Mouse (Mus musculus) intestine, postnatal 0 days (tissue): ENCODE measurements around the gene Slc37a4. TPM values are rescaled to one million over a fixed set of nuclear protein-coding genes. Genes with fewer than 3 reads are reported as not detected.

Experiments used
- ATAC-seq: fragments of 200-750 bp; cut with Nextera tagmentation; 2 replicates; pipeline ENCODE4 v1.8.0; 2017; ENCODE audit warnings: mild to moderate bottlenecking, moderate TSS enrichment, moderate library complexity
- H3K27ac ChIP-seq: fragments of 300-500 bp; sonication (generic); 2 replicates; pipeline ENCODE4 v1.5.1; 2014; ENCODE audit warnings: mild to moderate bottlenecking, low read depth, low read length, moderate library complexity
- H3K27me3 ChIP-seq: fragments of 300-500 bp; sonication (generic); replicated peaks from 2 replicates; pipeline ENCODE4 v1.6.1; 2014; ENCODE audit warnings: low read length, mixed read lengths; ENCODE audit not compliant: control insufficient read depth, insufficient read depth
- H3K36me3 ChIP-seq: fragments of 300-500 bp; sonication (generic); 2 replicates; pipeline ENCODE4 v1.6.1; 2014; ENCODE audit warnings: mild to moderate bottlenecking, moderate library complexity; ENCODE audit not compliant: control insufficient read depth, insufficient read depth
- H3K4me1 ChIP-seq: fragments of 300-500 bp; sonication (generic); replicated peaks from 2 replicates; pipeline ENCODE4 v1.6.1; 2014; ENCODE audit warnings: antibody characterized with exemption, low read length, mixed read lengths; ENCODE audit not compliant: control insufficient read depth, insufficient read depth
- H3K4me2 ChIP-seq: fragments of 300-500 bp; sonication (generic); replicated peaks from 2 replicates; pipeline ENCODE4 v1.6.1; 2014; ENCODE audit warnings: low read depth, mild to moderate bottlenecking, moderate library complexity
- H3K4me3 ChIP-seq: fragments of 300-500 bp; sonication (generic); 2 replicates; pipeline ENCODE4 v1.5.1; 2014; ENCODE audit warnings: low read depth, low read length
- H3K9ac ChIP-seq: fragments of 300-500 bp; sonication (generic); 2 replicates; pipeline ENCODE4 v1.6.1; 2014; ENCODE audit warnings: mild to moderate bottlenecking, low read depth, low read length
- H3K9me3 ChIP-seq: fragments of 300-500 bp; sonication (generic); 2 replicates; pipeline ENCODE4 v1.6.1; 2016; ENCODE audit warnings: mixed run types; ENCODE audit not compliant: control insufficient read depth
- CTCF ChIP-seq: sonication (generic); IDR thresholded peaks from 2 replicates; pipeline ENCODE4 v1.5.1; 2016; ENCODE audit warnings: low read depth, mild to moderate bottlenecking, control low read depth, antibody characterized with exemption, moderate library complexity
- WGBS: fragments of 180-500 bp; shearing (Covaris S2); extraction: QIAGEN DNeasy Blood & Tissue Kit; methylation state at CpG from one replicate; pipeline ENCODE4 v1.1.7; 2014; 5-methylcytosine and 5-hydroxymethylcytosine counted together
- polyA plus RNA-seq: library from polyadenylated mRNA; unstranded; fragments of >200 nt; fragmentation: Nextera tagmentation; extraction: Ambion mirVana; gene quantifications from 2 replicates; pipeline ENCODE4 v1.2.1, GENCODE M21; 2015

Slc37a4 gene
- polyA plus RNA-seq, 1 experiment from 2014 or later: 150 TPM

DNA sequence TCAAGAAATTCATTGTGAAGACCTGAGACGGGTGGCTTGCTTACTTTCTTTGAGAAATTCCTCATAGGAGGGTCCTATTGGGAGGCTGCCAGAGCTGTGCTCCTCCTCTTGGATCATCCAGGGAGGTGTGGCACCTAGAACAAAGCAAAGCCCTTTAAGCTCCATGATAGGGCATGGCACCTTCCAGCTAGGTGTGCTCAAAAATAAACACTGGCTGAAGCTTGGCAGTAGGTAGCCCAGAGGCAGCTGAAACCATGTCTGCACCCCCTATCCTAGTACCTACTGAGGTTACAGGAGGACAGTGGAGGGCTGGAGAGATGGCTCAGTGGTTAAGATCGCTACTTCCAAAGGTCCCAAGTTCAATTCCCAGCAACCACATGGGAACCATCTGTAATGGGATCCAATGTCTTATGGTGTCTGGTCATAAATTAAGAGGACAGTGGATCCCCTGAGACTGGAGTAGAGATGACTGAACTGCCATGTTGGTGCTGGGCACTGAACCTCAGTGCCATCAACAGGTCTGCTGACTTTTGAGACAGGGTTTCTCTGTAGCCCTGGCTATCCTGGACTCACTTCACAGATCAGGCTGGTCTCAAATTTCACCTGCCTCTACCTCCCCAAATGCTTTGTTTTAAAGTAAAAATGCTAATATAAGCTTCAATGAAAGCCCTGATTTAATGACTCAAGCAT lies 14.1 kb downstream of the Slc37a4 start:
- no peak overlapping the region for H3K9ac ChIP-seq
- no peak for TF ChIP-seq CTCF
- H3K4me3 ChIP-seq: no peak overlapping the region
- no peaks in the 10 kb centered on the region for H3K27me3 ChIP-seq
- H3K27ac ChIP-seq: no peak overlapping the region
- ATAC-seq: no peak
- H3K4me2 ChIP-seq: no peak overlapping the region
- H3K4me1 ChIP-seq: no peaks in the 10 kb centered on the region
- peaks cover 40% of the 10 kb centered on the region for H3K36me3 ChIP-seq
- H3K9me3 ChIP-seq: no peaks in the 10 kb centered on the region
- 66% methylated on average over 2 of the region's 2 CpGs for WGBS

- TF ChIP-seq CTCF: no peak
- H3K4me1 ChIP-seq: no peaks in the 10 kb centered on the region
- H3K36me3 ChIP-seq: peaks cover 44% of the 10 kb centered on the region
- no peak overlapping the region for H3K4me3 ChIP-seq
- 74% methylated on average over 1 of the region's 1 CpGs for WGBS
- H3K27ac ChIP-seq: no peak overlapping the region
- H3K27me3 ChIP-seq: no peaks in the 10 kb centered on the region
- no peak overlapping the region for H3K9ac ChIP-seq
- no peaks in the 10 kb centered on the region for H3K9me3 ChIP-seq
- H3K4me2 ChIP-seq: no peak overlapping the region
- ATAC-seq: no peak
Measured at GRCm38 (mm10) chr9:44411601-44412130, 15.0 kb downstream of the Slc37a4 start.

DNA sequence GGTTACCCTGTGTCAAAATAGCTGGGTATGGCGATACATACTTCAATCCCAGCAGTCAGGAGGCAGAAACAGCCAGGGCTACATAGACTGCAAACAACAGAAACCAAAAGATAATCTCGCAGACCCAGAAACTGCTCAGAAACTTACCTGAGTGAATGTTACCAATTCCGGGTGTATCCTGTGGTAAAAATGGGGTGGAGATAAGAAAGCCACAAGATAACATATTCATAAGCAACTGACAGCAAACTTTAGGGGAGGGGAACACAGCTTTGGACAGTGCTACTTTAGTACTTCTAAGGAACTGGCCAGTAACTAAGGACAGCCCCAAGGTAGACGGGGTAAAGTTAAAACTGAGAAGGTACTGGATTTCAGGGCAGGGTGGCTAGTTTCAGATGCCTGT lies 15.7 kb downstream of the Slc37a4 start:
- WGBS: 73% methylated on average over 4 of the region's 4 CpGs
- Histone ChIP-seq H3K36me3 (peaks cover 44% of the 10 kb centered on the region), H3K27me3 (no peaks in the 10 kb centered on the region), H3K4me1 (no peaks in the 10 kb centered on the region), H3K9ac (no peak overlapping the region), H3K9me3 (no peaks in the 10 kb centered on the region), H3K4me2 (no peak overlapping the region), H3K4me3 (no peak overlapping the region), H3K27ac (no peak overlapping the region)
- no peak for ATAC-seq
- no peak for TF ChIP-seq CTCF

DNA sequence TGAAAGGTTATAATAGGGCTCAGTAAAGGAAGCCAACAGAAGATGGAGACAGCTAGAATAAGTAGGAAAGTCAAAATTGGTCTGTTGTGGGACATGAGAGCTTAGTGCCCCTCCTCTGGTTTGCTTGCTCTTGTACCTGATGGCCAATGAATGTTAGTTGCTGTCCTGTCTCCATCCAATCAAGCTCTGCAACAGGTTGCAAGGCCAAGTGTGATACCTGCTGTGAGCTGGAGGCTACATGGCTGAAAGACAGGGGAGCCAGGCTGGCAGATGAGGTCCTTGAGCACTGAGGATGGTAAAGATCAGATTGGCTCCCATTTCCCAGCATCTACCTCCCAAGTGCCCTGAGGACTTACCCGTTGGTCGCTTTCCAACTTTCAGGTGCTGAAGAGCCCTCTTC lies 16.1 kb downstream of the Slc37a4 start:
- 79% methylated on average over 2 of the region's 2 CpGs for WGBS
- H3K36me3 ChIP-seq: peaks cover 44% of the 10 kb centered on the region
- H3K4me1 ChIP-seq: no peaks in the 10 kb centered on the region
- no peak overlapping the region for H3K9ac ChIP-seq
- ATAC-seq: no peak
- no peak overlapping the region for H3K4me2 ChIP-seq
- no peaks in the 10 kb centered on the region for H3K27me3 ChIP-seq
- H3K9me3 ChIP-seq: no peaks in the 10 kb centered on the region
- no peak overlapping the region for H3K27ac ChIP-seq
- no peak overlapping the region for H3K4me3 ChIP-seq
- TF ChIP-seq CTCF: no peak

- peaks cover 17% of the 10 kb centered on the region for H3K36me3 ChIP-seq
- WGBS: 4% methylated on average over 26 of the region's 26 CpGs
- TF ChIP-seq CTCF: no peak
- peak overlapping the region; percentile 73 for H3K9ac ChIP-seq
- peak overlapping the region; percentile 69 for H3K27ac ChIP-seq
- H3K9me3 ChIP-seq: no peaks in the 10 kb centered on the region
- peak overlapping the region; percentile 91 for H3K4me2 ChIP-seq
- ATAC-seq: peak; percentile 63
- peak overlapping the region; percentile 88 for H3K4me3 ChIP-seq
- no peaks in the 10 kb centered on the region for H3K27me3 ChIP-seq
- H3K4me1 ChIP-seq: no peaks in the 10 kb centered on the region
Measured at GRCm38 (mm10) chr9:44417156-44417891, 20.7 kb downstream of the Slc37a4 start.

DNA sequence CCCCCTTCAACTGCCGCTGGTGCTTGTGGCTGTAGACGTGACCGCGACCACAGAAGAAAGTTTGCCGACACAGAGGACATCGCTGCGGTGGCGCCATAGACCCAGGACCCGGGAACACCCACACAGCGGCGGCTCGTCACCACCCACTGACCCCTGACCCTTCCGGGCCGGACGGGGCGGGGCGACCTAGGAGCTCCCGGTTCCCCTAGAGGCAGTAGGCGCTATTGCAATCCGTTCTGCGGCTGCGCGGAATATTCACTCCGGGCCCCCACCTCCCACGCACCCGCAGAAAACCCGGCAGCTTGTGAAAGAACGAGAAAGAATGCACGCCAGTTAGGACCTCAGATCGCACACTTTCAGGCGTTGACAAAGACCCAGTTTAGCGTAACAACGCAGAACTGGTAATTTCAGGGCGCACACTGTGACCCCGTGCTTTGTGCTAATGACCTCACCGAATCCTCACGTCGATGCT lies 21.3 kb downstream of the Slc37a4 start:
- H3K4me1 ChIP-seq: no peaks in the 10 kb centered on the region
- peak overlapping the region; percentile 73 for H3K9ac ChIP-seq
- peak; percentile 90 for TF ChIP-seq CTCF
- peaks cover 11% of the 10 kb centered on the region for H3K36me3 ChIP-seq
- ATAC-seq: peak; percentile 93
- under 1% methylated on average over 38 of the region's 38 CpGs for WGBS
- no peaks in the 10 kb centered on the region for H3K9me3 ChIP-seq
- peak overlapping the region; percentile 69 for H3K27ac ChIP-seq
- H3K4me3 ChIP-seq: peak overlapping the region; percentile 88
- H3K4me2 ChIP-seq: peak overlapping the region; percentile 91
- H3K27me3 ChIP-seq: no peaks in the 10 kb centered on the region
